Mouse (Mus musculus) embryonic fibroblast, embryonic 13.5 days (primary cell): ENCODE data around the gene Cluh. TPM values are rescaled to one million over a fixed set of nuclear protein-coding genes. Genes with fewer than 3 reads are reported as not detected.

Experiments
- H3K27ac ChIP-seq: 2 replicates; pipeline ENCODE4 v1.5.1; 2012; ENCODE audit warnings: low read length, control low read depth, inconsistent platforms; ENCODE audit not compliant: insufficient read depth
- H3K4me1 ChIP-seq: 2 replicates; pipeline ENCODE4 v1.6.1; 2011; ENCODE audit warnings: low read length; ENCODE audit not compliant: control insufficient read depth, insufficient read depth
- H3K4me3 ChIP-seq: 2 replicates; pipeline ENCODE4 v1.5.1; 2011; ENCODE audit warnings: mild to moderate bottlenecking, control low read depth, low read length; ENCODE audit not compliant: insufficient read depth
- CTCF ChIP-seq: IDR thresholded peaks from 2 replicates; pipeline ENCODE4 v1.5.1; 2011; ENCODE audit warnings: mild to moderate bottlenecking, control low read depth, low read length, moderate library complexity, borderline replicate concordance; ENCODE audit not compliant: insufficient read depth
- POLR2A ChIP-seq: IDR thresholded peaks from 2 replicates; pipeline ENCODE4 v1.6.1; 2011; ENCODE audit warnings: low read depth, mild to moderate bottlenecking, control low read depth, low read length, moderate library complexity
- polyA plus RNA-seq: library from polyadenylated mRNA; stranded (reverse); fragments of >200 nt; gene quantifications from 2 replicates; pipeline ENCODE4 v1.2.4, GENCODE M21; 2011; ENCODE audit warnings: low read depth; ENCODE audit not compliant: missing spikeins, insufficient read length

Cluh gene
- polyA plus RNA-seq, 1 experiment: 32.6 TPM

DNA sequence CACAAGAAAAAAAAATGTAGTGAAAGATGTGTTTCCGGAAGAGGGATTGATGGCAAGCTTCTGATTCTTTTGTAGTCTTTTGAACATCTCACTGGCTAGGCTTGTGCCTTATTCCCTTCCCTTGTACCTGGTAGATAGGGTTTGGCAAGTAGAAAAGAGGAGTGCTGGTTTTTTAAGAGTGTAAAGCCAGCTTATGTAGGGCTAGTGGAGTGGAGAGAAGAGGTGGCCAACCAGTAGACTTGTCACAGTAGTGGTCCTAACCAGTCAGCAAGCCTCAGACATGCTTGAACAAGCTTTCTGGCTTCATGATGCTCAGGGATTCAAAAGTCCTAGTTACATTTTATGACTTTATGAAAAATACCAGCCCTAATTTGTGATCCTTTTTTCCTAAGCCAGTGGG, 21.7 kb downstream of the Cluh start:
- Histone ChIP-seq H3K27ac (peak overlapping the region; percentile 66; the same call in 1 of the 2 replicates), H3K4me1 (no peaks in the 10 kb centered on the region), H3K4me3 (no peak overlapping the region)
- TF ChIP-seq POLR2A (no peak), CTCF (no peak)

DNA sequence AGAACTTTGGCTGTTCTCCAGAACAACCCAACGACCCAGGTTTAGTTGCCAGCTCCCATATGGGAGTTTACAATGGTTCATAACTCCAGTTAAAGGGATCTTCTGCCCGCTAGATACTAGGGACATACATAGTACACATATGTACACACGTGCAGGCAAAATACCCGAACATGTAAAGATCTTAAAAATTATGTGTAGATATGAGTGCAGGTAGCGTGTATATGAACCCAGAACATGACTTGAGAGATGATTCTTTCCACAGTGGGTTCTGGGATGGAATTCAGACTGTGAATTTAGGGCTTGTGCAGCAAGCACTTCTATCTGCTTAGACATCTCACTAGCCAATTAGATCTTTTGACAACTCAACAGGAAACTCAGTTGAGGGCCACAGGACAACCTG, 22.5 kb downstream of the Cluh start:
- no peaks in the 10 kb centered on the region for H3K4me1 ChIP-seq
- TF ChIP-seq CTCF (no peak), POLR2A (no peak)
- H3K4me3 ChIP-seq: no peak overlapping the region

DNA sequence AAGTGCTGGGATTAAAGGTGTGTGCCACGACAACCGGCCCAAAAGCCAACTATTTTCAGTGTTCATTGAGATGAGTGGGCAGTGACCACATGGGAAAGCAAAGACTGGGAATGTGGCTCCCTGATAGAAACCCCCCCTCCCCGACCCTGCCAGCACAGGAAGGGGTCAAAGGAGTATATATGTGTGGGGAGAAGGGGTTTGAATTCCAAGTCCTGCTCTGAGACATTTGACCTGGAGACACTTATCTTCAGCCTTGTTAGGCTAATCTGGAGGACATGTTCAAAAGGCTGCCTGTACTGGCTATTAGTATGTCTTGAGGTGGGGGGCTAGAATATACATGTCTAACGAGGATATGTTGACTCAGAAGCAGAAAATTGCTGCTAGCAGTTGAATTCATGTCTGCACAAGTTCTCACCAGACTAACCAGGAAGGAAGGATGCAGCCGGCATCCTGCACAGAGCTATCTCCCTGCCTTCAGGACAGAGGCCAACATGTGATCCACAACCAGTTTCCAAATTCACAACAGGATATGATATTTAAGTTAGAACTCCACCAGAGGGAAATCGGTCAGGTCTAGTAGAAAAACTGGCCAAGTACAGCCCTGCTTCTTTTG, 23.7 kb downstream of the Cluh start:
- H3K27ac ChIP-seq: no peak overlapping the region
- no peak for TF ChIP-seq CTCF
- no peak for TF ChIP-seq POLR2A
- no peaks in the 10 kb centered on the region for H3K4me1 ChIP-seq
- H3K4me3 ChIP-seq: no peak overlapping the region

More for the DNA sequence above, 22.5 kb downstream of the Cluh start:
- no peak overlapping the region for H3K27ac ChIP-seq

DNA sequence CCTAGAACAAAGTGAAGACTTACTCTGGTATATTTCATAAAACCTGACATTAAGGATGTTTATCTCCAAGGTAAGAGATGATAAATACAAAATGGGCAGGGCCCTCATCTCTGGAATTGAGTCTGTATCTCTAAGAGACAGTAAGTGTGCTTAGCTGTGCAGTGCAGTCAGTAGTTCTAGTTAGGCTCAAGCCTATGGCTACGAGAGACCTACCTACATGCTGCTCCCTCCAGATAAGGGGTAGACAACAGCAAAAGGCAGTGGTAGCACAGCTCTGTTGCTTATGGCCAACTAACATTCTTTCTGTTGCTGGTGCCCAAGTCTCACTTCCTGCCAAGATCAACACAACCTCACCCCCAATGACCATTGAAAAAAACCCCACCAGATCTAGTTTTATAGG, 24.3 kb downstream of the Cluh start:
- Histone ChIP-seq H3K4me1 (no peaks in the 10 kb centered on the region; the same call in 1 of the 2 replicates), H3K4me3 (no peak overlapping the region), H3K27ac (no peak overlapping the region)
- TF ChIP-seq POLR2A: no peak
- TF ChIP-seq CTCF: no peak

DNA sequence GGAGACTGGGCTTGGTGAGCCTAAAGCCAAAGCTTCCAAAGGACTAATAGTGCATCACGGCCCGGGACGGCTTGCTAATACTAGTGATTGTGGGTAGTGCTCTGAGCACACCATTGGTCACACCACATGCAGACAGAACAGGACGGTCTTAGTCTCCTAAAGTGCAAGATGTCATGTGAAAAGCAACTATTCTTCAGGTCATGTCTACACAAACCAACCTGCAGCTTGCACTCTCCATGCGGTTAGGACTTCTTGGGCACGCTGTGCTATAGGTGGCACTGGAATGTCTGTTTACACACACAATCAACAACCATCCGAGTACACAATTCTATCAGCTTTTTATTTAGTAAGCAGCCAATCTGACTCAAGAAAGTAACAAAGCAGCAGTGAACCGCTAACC, 25.4 kb downstream of the Cluh start:
- no peak overlapping the region for H3K4me3 ChIP-seq

DNA sequence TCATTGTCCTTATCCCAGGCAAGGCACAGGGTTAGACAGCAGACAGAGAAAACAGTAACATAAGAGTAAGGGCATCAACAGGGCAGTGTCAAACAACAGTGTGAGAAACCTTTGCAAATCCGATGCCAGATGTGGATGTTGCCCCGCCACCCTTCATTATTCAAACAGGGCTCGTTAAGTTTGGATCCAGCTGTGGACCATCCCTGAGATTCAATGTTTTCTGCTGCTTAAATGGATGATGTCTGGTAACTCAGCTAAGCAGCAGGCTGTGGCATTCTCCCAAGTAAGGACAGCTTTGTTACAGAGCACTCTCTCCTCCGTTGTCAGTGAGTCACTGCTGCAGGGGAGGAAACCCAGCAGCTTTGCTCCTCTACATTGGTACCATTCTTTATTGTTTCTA, 25.9 kb downstream of the Cluh start:
- Histone ChIP-seq H3K27ac (no peak overlapping the region), H3K4me1 (peaks cover 3% of the 10 kb centered on the region; the same call in 1 of the 2 replicates), H3K4me3 (no peak overlapping the region)
- TF ChIP-seq POLR2A (no peak), CTCF (no peak)

More for the DNA sequence above, 25.4 kb downstream of the Cluh start:
- peaks cover 3% of the 10 kb centered on the region; the same call in 1 of the 2 replicates for H3K4me1 ChIP-seq
- no peak overlapping the region for H3K27ac ChIP-seq
- TF ChIP-seq CTCF (no peak), POLR2A (no peak)

DNA sequence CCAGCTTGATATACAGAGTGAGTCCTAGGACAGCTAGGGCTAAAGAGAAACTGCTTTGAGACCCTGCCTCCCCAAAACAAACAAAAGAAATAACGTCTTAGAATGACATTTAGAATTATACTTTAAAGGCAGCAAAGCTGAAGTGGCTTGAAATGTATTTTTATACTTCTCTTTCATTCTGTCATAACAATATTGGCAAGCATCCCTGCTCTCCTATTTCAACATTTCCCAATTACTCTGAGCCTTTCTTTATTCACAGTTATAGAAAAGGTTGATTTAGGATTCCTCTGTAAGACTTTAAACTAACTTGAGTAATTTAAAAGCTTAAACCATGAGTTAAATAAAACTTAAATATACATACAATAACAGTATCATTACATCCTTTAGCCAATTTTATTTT, 42.9 kb downstream of the Cluh start:
- no peak overlapping the region for H3K27ac ChIP-seq
- no peaks in the 10 kb centered on the region for H3K4me1 ChIP-seq
- TF ChIP-seq CTCF (no peak), POLR2A (no peak)
- no peak overlapping the region for H3K4me3 ChIP-seq

DNA sequence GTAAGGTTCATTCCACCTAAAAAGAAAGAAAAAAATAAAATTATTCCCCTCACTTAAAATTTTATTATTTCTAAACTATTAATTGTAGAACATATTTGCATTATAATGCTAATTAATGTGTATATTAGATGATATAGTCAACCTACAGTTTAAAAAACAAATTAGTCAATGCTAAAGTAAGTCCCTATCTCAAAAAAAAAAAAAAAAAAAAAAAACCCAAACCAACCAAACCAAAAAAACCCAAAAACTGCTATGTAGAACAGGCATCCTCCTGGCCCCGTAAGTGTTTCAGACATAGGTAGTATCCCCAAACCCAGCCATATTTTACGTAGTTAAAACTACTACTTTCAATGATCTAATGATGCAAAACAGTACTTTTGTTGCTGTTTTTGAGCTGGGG, 50.2 kb downstream of the Cluh start:
- Histone ChIP-seq H3K27ac (no peak overlapping the region), H3K4me1 (no peaks in the 10 kb centered on the region), H3K4me3 (no peak overlapping the region)
- TF ChIP-seq POLR2A: no peak
- no peak for TF ChIP-seq CTCF

DNA sequence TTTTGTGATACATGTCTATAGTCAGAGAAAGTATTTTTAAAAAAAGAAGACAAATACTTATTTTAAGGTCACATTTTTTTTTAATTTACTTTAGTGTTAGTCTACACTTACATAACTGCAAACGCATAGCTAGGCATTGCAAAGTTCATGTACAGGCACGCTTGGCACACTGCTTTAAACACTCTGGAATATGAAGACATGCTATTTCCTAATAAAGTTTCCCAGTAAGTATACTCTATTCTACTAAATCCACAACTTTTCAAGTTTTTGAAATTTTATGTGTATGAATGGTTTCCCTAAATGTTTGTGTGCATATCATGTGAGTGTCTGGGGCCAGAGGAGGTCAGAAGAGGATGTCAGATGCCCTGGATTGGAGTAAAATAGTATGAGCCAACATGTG, 54.8 kb downstream of the Cluh start:
- Histone ChIP-seq H3K4me3 (no peak overlapping the region), H3K27ac (no peak overlapping the region), H3K4me1 (no peaks in the 10 kb centered on the region)
- TF ChIP-seq CTCF: no peak
- TF ChIP-seq POLR2A: no peak

DNA sequence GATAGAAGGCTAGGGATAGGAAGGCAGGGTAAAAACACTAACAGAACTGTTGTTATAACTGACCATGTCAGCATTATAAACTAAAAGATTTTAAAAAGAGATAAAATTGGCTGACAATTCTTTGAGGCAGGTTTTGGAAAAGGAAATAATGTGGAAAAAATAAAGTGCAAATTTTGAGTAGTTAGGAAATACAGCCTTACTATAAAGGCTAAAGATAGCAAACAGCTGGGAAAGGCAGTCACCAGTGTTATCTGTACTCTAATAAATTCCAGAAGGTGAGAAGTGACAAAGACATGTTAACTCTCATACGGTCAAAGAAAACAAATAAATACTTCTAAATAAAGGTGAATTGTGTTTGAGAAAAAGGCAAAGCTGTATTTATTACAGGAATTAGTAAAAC, 59.5 kb downstream of the Cluh start:
- Histone ChIP-seq H3K27ac (no peak overlapping the region), H3K4me3 (no peak overlapping the region), H3K4me1 (no peaks in the 10 kb centered on the region)
- TF ChIP-seq CTCF (no peak), POLR2A (no peak)

DNA sequence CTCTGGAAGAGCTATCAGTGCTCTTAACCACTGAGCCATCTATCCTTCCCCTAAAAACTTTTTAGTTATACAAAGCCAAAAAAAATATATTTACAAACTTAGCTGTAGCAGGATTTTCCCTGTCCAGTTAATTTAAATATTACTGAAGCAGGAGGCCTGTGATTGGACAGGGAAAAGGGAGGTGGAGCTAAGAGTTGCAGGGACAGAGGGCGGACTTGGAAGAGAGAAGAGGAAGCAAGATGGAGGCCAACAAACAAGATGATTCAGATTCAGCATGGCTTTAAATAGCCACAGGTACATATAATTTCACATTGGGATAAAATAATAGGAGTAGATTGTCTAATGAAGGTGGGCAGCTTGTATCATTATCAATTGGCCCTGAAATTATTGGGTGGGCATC, 61.4 kb downstream of the Cluh start:
- H3K4me1 ChIP-seq: no peaks in the 10 kb centered on the region
- H3K4me3 ChIP-seq: no peak overlapping the region
- H3K27ac ChIP-seq: no peak overlapping the region
- TF ChIP-seq POLR2A (no peak), CTCF (no peak)
